Mouse (Mus musculus) forebrain, embryonic 15.5 days (tissue): ENCODE measurements around the gene Dhdds. TPM values are rescaled to one million over a fixed set of nuclear protein-coding genes. Genes with fewer than 3 reads are reported as not detected.

ENCODE experiments used
- ATAC-seq: fragments of 200-750 bp; cut with Nextera tagmentation; replicated peaks from 2 replicates; pipeline ENCODE4 v1.8.0; 2017; ENCODE audit warnings: mild to moderate bottlenecking, moderate TSS enrichment, moderate library complexity
- H3K27ac ChIP-seq: fragments of 300-500 bp; sonication (generic); replicated peaks from 2 replicates; pipeline ENCODE4 v1.5.1; 2015; ENCODE audit warnings: mild to moderate bottlenecking, inconsistent platforms
- H3K27me3 ChIP-seq: fragments of 300-500 bp; sonication (generic); 2 replicates; pipeline ENCODE4 v1.6.1; 2015; ENCODE audit warnings: inconsistent platforms
- H3K36me3 ChIP-seq: fragments of 300-500 bp; sonication (generic); 2 replicates; pipeline ENCODE4 v1.6.1; 2015; ENCODE audit warnings: mild to moderate bottlenecking, inconsistent platforms
- H3K4me1 ChIP-seq: fragments of 300-500 bp; sonication (generic); 2 replicates; pipeline ENCODE4 v1.6.1; 2015; ENCODE audit warnings: inconsistent platforms
- H3K4me2 ChIP-seq: fragments of 300-500 bp; sonication (generic); replicated peaks from 2 replicates; pipeline ENCODE4 v1.6.1; 2015; ENCODE audit warnings: mild to moderate bottlenecking, inconsistent platforms
- H3K4me3 ChIP-seq: fragments of 300-500 bp; sonication (generic); 2 replicates; pipeline ENCODE4 v1.5.1; 2015; ENCODE audit warnings: mild to moderate bottlenecking, inconsistent platforms
- H3K9ac ChIP-seq: fragments of 300-500 bp; sonication (generic); replicated peaks from 2 replicates; pipeline ENCODE4 v1.6.1; 2015; ENCODE audit warnings: mild to moderate bottlenecking, inconsistent platforms
- H3K9me3 ChIP-seq: fragments of 300-500 bp; sonication (generic); 2 replicates; pipeline ENCODE4 v1.6.1; 2016; ENCODE audit warnings: inconsistent platforms
- WGBS: fragments of 180-500 bp; shearing (Covaris S2); methylation state at CpG from one replicate; pipeline ENCODE4 v1.1.7; 2015; ENCODE audit warnings: mixed read lengths; 5-methylcytosine and 5-hydroxymethylcytosine counted together
- polyA plus RNA-seq: library from polyadenylated mRNA; unstranded; fragments of >200 nt; fragmentation: Nextera tagmentation; extraction: Ambion mirVana; gene quantifications from 2 replicates; pipeline ENCODE4 v1.2.1, GENCODE M21; 2015

Dhdds gene
- polyA plus RNA-seq, 1 experiment from 2014 or later, result 56.7 TPM

- ATAC-seq, result no peak
- Histone ChIP-seq H3K4me2 (peak overlapping the region; percentile 48), H3K36me3 (no peaks in the 10 kb centered on the region), H3K9me3 (no peaks in the 10 kb centered on the region), H3K9ac (0 out of 2 replicates have a peak overlapping the region, but pooled peaks have one; percentile 0), H3K27me3 (peaks cover 39% of the 10 kb centered on the region), H3K27ac (no peak overlapping the region), H3K4me1 (peaks cover 31% of the 10 kb centered on the region), H3K4me3 (peak overlapping the region; percentile 30)
- 5% methylated on average over 21 of the region's 21 CpGs for WGBS
These were observed 16.6 kb upstream of the Dhdds start for GRCm38 (mm10) chr4:134017201-134017865.

GRCm38 (mm10) chr4:134016767-134017166 lies 16.0 kb upstream of the Dhdds start:
- H3K4me3 ChIP-seq, result no peak overlapping the region
- no peak for ATAC-seq
- 5% methylated on average over 8 of the region's 8 CpGs for WGBS
- H3K4me1 ChIP-seq, result peaks cover 31% of the 10 kb centered on the region
- H3K9me3 ChIP-seq, result no peaks in the 10 kb centered on the region
- H3K36me3 ChIP-seq, result no peaks in the 10 kb centered on the region
- peaks cover 41% of the 10 kb centered on the region for H3K27me3 ChIP-seq
- H3K4me2 ChIP-seq, result no peak overlapping the region
- no peak overlapping the region for H3K27ac ChIP-seq
- H3K9ac ChIP-seq, result no peak overlapping the region

- no peak for ATAC-seq
- Histone ChIP-seq H3K4me2 (no peak overlapping the region), H3K27ac (no peak overlapping the region)
These were observed 15.5 kb upstream of the Dhdds start for GRCm38 (mm10) chr4:134016208-134016607.

GRCm38 (mm10) chr4:134012858-134013528 lies 12.3 kb upstream of the Dhdds start:
- no peak for ATAC-seq
- Histone ChIP-seq H3K9ac (no peak overlapping the region), H3K4me2 (no peak overlapping the region), H3K27me3 (peaks cover 21% of the 10 kb centered on the region), H3K4me3 (no peak overlapping the region), H3K36me3 (no peaks in the 10 kb centered on the region), H3K4me1 (peaks cover 13% of the 10 kb centered on the region), H3K9me3 (no peaks in the 10 kb centered on the region), H3K27ac (no peak overlapping the region)
- 41% methylated on average over 12 of the region's 12 CpGs for whole genome bisulfite sequencing

More at GRCm38 (mm10) chr4:134016208-134016607, 15.5 kb upstream of the Dhdds start:
- WGBS, result 2% methylated on average over 7 of the region's 7 CpGs
- no peak overlapping the region for H3K4me3 ChIP-seq
- H3K9ac ChIP-seq, result no peak overlapping the region
- no peaks in the 10 kb centered on the region for H3K36me3 ChIP-seq
- peaks cover 33% of the 10 kb centered on the region for H3K4me1 ChIP-seq
- H3K27me3 ChIP-seq, result peaks cover 41% of the 10 kb centered on the region
- H3K9me3 ChIP-seq, result no peaks in the 10 kb centered on the region

GRCm38 (mm10) chr4:134011450-134012414 lies 11.0 kb upstream of the Dhdds start:
- H3K4me2 ChIP-seq, result no peak overlapping the region
- H3K27me3 ChIP-seq, result peaks cover 9% of the 10 kb centered on the region; the same call in 1 of the 2 replicates
- 0 out of 2 replicates have a peak, but pooled peaks cover 2% of the 10 kb centered on the region for H3K4me1 ChIP-seq
- no peak overlapping the region for H3K27ac ChIP-seq
- 6% methylated on average over 16 of the region's 16 CpGs for WGBS
- ATAC-seq, result no peak
- H3K4me3 ChIP-seq, result no peak overlapping the region
- no peaks in the 10 kb centered on the region for H3K9me3 ChIP-seq
- no peak overlapping the region for H3K9ac ChIP-seq
- H3K36me3 ChIP-seq, result no peaks in the 10 kb centered on the region

GRCm38 (mm10) chr4:134009709-134010108 lies 9.0 kb upstream of the Dhdds start:
- Histone ChIP-seq H3K9ac (no peak overlapping the region), H3K4me2 (no peak overlapping the region), H3K27me3 (peaks cover 2% of the 10 kb centered on the region; the same call in 1 of the 2 replicates), H3K9me3 (no peaks in the 10 kb centered on the region), H3K27ac (no peak overlapping the region), H3K36me3 (no peaks in the 10 kb centered on the region), H3K4me3 (no peak overlapping the region), H3K4me1 (0 out of 2 replicates have a peak, but pooled peaks cover 2% of the 10 kb centered on the region)
- 55% methylated on average over 6 of the region's 6 CpGs for WGBS
- no peak for ATAC-seq

- Histone ChIP-seq H3K4me2 (no peak overlapping the region), H3K4me1 (0 out of 2 replicates have a peak, but pooled peaks cover 2% of the 10 kb centered on the region), H3K9me3 (no peaks in the 10 kb centered on the region), H3K9ac (no peak overlapping the region), H3K27ac (no peak overlapping the region), H3K27me3 (no peaks in the 10 kb centered on the region), H3K4me3 (no peak overlapping the region), H3K36me3 (no peaks in the 10 kb centered on the region)
- no peak for ATAC-seq
- 93% methylated on average over 3 of the region's 3 CpGs for WGBS
These were observed 6.1 kb upstream of the Dhdds start for GRCm38 (mm10) chr4:134006845-134007244.

- Histone ChIP-seq H3K4me3 (no peak overlapping the region), H3K27ac (no peak overlapping the region), H3K36me3 (no peaks in the 10 kb centered on the region), H3K9me3 (no peaks in the 10 kb centered on the region), H3K9ac (no peak overlapping the region), H3K4me2 (no peak overlapping the region), H3K27me3 (no peaks in the 10 kb centered on the region), H3K4me1 (0 out of 2 replicates have a peak, but pooled peaks cover 5% of the 10 kb centered on the region)
- ATAC-seq, result no peak
- WGBS, result 57% methylated on average over 12 of the region's 12 CpGs
These were observed 5.1 kb upstream of the Dhdds start for GRCm38 (mm10) chr4:134005581-134006358.

- Histone ChIP-seq H3K27me3 (no peaks in the 10 kb centered on the region), H3K9ac (no peak overlapping the region), H3K36me3 (no peaks in the 10 kb centered on the region), H3K9me3 (no peaks in the 10 kb centered on the region), H3K4me3 (no peak overlapping the region), H3K27ac (no peak overlapping the region), H3K4me1 (peaks cover 21% of the 10 kb centered on the region), H3K4me2 (no peak overlapping the region)
- no peak for ATAC-seq
- 7% methylated on average over 5 of the region's 5 CpGs for WGBS
These were observed 2.2 kb upstream of the Dhdds start for GRCm38 (mm10) chr4:134002903-134003302.

- no peaks in the 10 kb centered on the region for H3K27me3 ChIP-seq
- no peak overlapping the region for H3K9ac ChIP-seq
- no peak overlapping the region for H3K27ac ChIP-seq
- 7% methylated on average over 4 of the region's 4 CpGs for WGBS
- ATAC-seq, result no peak
- no peak overlapping the region for H3K4me2 ChIP-seq
- H3K9me3 ChIP-seq, result no peaks in the 10 kb centered on the region
- no peak overlapping the region for H3K4me3 ChIP-seq
- H3K4me1 ChIP-seq, result peaks cover 21% of the 10 kb centered on the region
- H3K36me3 ChIP-seq, result no peaks in the 10 kb centered on the region
These were observed 1.5 kb upstream of the Dhdds start for GRCm38 (mm10) chr4:134002246-134002645.

- Histone ChIP-seq H3K4me2 (no peak overlapping the region), H3K4me1 (peaks cover 21% of the 10 kb centered on the region), H3K9ac (no peak overlapping the region), H3K4me3 (no peak overlapping the region), H3K27me3 (no peaks in the 10 kb centered on the region), H3K9me3 (no peaks in the 10 kb centered on the region), H3K27ac (no peak overlapping the region), H3K36me3 (no peaks in the 10 kb centered on the region; the same call in 1 of the 2 replicates)
- 51% methylated on average over 10 of the region's 10 CpGs for WGBS
- no peak for ATAC-seq
These were observed 992 bp upstream of the Dhdds start for GRCm38 (mm10) chr4:134001710-134002109.
